Mouse (Mus musculus) gastrocnemius, postnatal 36 days (tissue): Measurements from ENCODE around the gene Hist1h4i. TPM values are rescaled to one million over a fixed set of nuclear protein-coding genes. Genes with fewer than 3 reads are reported as not detected.
"Not testable (repeated sequence)": the region's sequence is repeated elsewhere in the genome, so short reads cannot be mapped to it uniquely, and the experiment has no call there.

Experiments
- DNase-seq, 2 experiments: peaks; one replicate each; pipeline ENCODE4 v3.0.0; 2022
- intact Hi-C: fragments of 180-260 bp; cut with DNase I; formaldehyde crosslinking; loops from one replicate; pipeline ENCODE4 v1.15.1; 2025
- long read RNA-seq, 2 experiments: library from polyadenylated mRNA; stranded (forward); transcript quantifications; one replicate each; pipeline ENCODE4 v2.0.0; 2021
- total RNA-seq, 2 experiments: library from RNA; stranded (reverse); gene quantifications; 2 replicates each; pipeline ENCODE4 v1.2.3; 2021

Hist1h4i gene
- 10 to 100 TPM; 28.7 to 30.9 TPM for total RNA-seq
- long read RNA-seq, experiment 1, transcript Hist1h4i-201 (1 exons, 727 nt), result major isoform, 31 of 31 reads
- long read RNA-seq, experiment 1, partial matches to known transcripts, result 0 of 31 reads
- long read RNA-seq, experiment 1, other reads (novel, unspliced or antisense), result 0 of 31 reads
- long read RNA-seq, experiment 2, transcript Hist1h4i-201 (1 exons, 727 nt), result major isoform, 22 of 22 reads
- long read RNA-seq, experiment 2, partial matches to known transcripts, result 0 of 22 reads
- long read RNA-seq, experiment 2, other reads (novel, unspliced or antisense), result 0 of 22 reads

DNA sequence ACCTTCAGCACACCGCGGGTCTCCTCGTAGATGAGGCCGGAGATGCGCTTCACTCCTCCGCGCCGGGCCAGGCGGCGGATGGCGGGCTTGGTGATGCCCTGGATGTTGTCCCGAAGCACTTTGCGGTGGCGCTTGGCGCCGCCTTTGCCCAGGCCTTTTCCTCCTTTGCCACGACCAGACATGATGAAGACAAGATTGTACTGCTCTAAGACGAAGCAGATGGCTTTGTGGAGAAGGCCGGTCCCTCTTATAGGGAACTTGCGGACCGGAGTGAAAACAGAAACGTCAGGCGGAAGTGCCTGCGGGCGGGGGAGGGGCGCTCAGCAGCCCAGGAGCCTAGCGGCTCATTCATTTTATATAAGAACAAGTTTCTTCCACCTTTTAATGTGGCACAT is at the start of gene Hist1h4i:
Hist1h4i (minus strand) TSS at position 221 of the 395 bp plus-strand sequence.
- intact Hi-C loops, result loop anchor here (10.0 kb wide), 1 partner anchor 1714 kb away; the partner anchor contains the start of genes Hist1h2ab, Hist1h3b and Hist1h4b
- peak; percentile 90 to 91 for DNase-seq

DNA sequence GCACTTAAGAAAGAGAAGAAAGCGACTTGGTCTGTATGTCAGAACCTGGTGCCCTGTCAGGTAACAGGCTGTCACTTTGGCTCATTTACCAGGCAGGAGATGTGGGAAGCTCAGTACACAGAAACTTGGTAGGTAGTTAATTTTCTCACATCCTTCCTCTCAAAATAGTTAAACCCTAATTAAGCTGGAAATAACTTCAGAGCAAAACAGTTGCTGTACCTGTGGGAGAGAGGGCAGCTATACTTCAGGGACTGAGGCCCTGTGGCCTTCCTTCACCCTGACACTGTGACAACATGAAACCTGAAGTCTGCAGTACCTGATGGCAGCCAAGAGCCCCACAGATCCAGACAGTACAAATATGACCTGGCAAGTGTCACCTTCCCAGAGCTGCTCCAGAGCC is 43.0 kb upstream of the Hist1h4i start, which contains the start of gene Vmn1r188:
Vmn1r188 (plus strand) TSS at position 301 of the 400 bp plus-strand sequence.
- intact Hi-C loops, DNase-seq: not testable (repeated sequence)

DNA sequence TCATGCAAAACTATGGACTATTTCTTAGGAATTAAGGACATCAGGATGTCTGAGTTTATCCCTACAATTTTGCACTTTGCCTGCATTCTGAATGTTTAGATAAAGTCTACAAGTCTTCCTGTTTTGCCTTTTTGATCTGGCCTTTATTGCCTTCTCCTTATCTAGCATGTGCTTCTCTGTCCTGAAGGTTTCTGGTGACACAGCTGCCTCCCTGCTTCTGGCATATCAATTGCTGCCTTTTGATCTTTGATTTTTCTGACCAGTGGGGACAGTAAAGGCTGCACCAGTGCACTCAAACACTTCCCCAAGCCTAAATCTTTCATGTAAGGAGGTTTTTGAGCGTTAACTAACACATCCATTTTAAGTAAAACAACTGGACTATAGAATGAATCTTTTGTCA is 22.3 kb upstream of the Hist1h4i start:
- intact Hi-C loops, result no loop called here
- no peak for DNase-seq

DNA sequence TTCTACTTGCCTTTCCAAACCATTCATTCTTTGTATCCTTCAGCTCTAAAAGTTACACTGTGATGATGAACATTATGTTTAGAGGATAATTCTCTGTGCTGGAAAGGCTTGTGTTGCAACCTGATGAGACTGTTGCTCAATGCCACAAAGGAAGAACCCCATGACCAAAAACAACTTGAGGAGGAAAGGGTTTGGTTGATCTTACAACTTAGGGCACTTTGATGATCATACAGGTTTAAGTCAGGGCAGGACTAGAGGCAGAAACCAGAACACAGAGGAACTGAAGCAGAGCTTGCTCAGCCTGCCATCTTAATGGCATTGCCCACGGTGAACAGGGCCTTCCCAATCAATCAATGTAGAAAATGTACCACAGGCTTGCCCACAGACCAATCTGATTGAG is 20.3 kb upstream of the Hist1h4i start:
- intact Hi-C loops, result no loop called here
- no peak for DNase-seq

DNA sequence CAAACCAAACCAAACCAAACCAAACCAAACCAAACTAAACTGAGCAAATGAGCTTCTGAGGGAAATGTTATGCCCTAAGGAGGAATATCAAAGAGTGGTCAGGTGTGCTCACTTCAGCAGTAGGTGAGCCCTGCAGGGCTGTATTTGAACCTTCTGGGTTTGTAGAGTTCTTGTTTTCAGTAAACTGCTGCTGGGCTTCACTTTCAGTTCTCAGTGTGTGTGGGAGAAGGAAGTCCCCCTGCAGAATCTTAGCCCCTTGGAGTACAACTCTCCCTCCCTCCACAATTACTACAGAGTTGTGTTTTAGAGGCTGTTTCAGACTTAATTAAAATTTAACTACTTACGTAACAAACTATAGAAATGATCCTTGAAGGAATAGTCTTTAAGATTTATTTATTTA is 12.6 kb upstream of the Hist1h4i start:
- DNase-seq, result no peak
- intact Hi-C loops, result no loop called here

DNA sequence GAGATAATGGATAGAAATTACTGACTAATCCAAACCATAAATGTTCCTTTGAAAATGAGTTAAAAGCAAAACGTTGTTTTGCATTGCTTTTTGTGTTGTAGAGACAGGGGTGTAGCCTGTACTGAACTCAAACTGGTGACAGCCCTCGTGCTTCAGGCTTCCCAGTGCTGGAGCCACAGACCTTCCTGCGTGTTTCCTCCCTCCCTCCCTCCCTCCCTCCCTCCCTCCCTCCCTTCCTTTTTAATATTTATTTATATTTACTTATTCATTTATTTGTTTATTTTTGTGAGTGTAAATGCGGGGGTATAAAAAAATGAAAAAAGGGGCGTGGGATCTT is 10.3 kb upstream of the Hist1h4i start:
- intact Hi-C loops, result no loop called here
- DNase-seq, result no peak

DNA sequence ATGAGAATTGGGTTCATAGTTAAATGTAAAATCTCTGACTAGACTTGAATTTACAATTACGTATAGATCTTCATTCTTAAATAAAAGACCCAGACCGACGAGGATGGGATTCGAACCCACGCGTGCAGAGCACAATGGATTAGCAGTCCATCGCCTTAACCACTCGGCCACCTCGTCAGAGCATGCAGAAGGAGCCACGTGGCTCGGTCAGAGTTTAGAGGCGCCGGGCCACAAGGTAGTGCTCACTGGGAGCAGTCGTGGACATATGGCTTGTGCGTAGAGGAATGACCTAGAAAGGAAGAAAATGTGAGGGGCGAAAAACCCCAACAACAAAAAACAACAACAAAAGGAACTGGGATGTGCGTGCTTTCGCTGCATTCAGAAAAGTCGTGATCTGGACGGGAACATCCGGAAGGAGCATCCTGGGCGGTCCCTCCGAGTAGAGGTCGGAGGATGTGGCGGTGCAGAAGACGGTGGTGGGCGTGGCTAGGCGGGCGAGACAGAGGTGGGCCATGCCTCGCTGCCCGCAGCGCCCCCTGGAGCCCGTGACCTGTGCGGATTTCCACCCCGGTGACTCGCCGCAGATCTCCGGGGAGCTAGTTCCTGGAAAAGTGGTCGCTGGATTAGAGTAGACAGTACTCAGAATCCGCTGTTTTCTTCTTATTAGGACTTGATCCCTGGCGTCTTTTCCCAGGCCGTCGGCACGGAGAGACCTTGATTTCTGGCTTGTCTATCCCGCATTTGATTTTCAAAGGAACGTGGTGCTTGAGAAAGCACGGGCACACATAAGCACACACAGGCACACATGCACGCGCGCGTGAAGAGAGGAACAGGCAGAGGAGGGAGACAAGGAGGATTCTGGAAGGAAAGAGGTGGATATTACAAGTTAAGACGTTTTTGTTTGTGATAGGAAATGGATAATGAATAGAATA is 9.7 kb upstream of the Hist1h4i start:
- peak; percentile 74 to 79 for DNase-seq
- intact Hi-C loops, result no loop called here

DNA sequence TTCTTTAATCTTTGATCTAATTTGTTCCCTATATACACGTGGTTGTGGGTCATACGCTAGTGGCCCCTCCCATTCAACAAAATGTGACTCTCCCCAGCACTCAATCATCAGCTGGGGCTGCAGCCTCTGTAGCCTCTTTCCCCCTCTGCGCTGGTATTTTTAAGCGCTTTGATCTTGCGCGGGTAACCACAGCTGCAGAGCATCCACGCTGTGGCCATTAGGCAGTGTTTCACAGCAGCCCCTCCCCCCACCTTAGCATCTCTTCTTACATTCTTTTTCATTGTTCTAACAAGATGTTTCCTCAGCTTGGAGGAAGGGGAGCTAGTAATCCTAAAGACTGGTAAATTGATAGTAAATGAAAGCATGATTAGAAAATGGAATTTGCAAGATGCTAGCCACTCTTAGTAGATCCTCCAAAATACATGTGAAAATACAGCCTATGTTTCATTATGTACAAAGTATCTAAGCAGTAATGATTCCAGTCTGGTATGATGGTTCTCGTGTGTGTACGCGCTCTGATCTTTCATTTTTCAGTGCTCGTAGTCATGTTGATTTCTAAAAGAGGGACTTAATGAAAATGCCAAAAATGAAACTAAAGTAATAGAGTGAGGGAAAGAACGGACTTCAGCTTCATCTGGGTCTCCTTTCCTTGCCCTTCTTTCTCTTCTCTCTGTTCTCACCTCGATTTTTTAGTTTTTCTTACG is 8.7 kb upstream of the Hist1h4i start:
- DNase-seq, result no peak
- intact Hi-C loops, result loop anchor here (10.0 kb wide), 1 partner anchor 1705 kb away; the partner anchor contains the start of genes Hist1h2ab, Hist1h3b and Hist1h4b

DNA sequence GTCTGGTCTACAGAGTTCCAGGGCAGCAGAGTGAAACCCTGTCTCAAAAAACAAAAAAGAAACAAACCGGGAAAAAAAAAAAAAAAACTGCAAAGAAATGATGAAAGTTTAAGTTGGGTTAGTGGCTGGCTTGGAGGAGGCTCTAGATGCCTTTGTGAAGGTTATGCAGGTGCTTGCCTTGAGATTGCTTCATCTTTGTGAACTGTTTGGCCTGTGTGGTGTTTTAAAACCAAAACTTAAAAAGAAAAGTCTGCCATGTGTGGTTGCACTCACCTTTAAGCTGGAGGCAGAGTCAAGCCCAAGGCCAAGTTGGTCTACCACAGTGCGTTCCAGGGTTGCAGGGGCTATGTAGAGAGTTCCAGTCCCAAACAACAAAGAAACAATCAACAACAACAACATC is 7.9 kb upstream of the Hist1h4i start:
- DNase-seq, result no peak
- intact Hi-C loops, result loop anchor here (10.0 kb wide), 1 partner anchor 1706 kb away; the partner anchor contains the start of genes Hist1h2ab, Hist1h3b and Hist1h4b

DNA sequence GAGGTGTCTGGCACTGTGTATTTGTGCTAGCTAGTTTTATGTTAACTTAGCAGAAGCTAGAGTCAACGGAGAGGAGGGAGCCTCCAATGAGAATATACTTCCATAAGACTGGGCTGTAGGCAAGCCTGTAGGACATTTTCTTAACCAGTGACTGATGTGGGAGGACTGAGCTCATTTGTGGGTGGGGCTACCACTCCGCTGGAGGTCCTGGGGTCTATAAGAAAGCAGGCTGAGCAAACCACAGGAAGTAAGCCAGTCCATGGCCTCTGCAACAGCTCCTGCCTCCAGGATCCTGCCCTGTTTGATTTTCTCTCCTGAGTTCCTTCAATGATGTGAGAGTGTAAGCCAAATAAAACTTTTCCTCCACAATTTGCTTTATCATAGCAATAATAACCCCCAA is 4.1 kb upstream of the Hist1h4i start:
- DNase-seq, result no peak
- intact Hi-C loops, result loop anchor here (10.0 kb wide), 1 partner anchor 1709 kb away; the partner anchor contains the start of genes Hist1h2ab, Hist1h3b and Hist1h4b

DNA sequence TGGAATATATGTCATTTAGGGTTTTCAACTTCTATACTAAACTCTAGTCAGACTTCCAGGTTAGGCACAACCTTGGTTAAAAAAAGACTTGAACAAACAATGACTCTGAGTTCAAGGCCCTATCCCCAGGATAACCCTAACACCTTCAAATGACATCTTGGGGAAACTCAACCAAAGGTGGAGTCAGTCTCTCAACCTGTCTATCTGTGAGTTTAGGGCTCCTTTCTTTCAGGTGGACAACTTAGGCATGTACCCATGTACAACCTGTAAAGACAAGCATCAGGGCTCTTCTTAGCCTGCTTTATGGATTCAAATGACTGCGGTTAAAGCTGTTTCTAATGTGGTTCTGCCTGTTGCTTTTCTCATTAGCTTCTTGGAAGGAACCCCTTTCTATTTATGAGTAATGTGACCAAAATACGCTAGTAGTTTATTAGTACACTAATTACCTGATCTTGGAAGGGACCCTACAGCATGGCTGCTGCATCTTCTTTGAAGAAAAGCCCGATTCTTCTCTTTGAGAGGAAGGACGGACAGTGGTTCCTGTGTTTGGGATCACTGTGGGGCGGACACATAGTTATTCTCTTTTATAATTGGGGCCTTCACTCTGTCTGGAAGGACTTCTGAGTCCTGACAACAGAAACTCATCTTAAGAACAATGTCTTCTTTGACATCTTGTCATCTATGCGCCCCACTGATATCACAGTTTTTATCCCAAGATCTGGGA is 3.4 kb upstream of the Hist1h4i start:
- intact Hi-C loops, result loop anchor here (10.0 kb wide), 1 partner anchor 1710 kb away; the partner anchor contains the start of genes Hist1h2ab, Hist1h3b and Hist1h4b
- no peak for DNase-seq

DNA sequence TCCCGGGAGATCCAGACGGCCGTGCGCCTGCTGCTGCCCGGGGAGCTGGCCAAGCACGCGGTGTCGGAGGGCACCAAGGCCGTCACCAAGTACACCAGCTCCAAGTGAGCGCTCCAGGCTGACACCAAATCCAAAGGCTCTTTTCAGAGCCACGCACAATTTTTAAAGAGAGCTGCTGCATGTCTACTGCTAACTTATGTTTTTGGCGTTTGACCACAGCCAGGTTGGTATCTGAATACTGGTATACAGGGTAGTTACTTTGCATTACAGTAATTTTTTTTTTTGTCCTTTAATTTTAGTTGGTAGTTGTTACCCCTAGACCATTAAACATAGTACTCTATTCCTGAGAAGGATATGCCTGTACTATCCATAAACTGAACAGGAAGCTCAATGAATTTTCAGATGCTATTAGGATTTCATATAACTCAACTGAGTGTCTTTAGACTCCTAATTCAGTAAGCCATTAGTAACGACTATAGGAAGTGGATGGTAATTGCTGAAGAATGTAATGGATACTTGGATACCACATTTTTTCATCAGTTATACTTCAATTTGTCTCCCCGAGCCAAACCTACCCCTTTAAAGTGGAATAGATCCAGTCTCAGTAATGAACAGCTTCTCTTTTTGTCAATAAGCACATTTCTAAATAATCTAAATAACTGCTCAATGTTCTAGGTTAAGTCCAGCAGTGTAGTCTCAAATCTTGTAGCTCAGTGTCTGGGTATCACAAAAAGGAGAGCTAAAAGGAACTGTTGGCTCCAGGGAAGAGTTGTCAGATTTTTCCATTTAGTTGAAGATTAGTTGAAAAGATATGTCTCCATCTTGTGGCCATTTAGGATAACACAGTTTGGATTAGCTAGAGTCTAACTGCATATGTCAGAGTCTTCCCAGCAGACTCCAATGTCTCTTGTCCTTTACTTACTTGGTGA is 2.6 kb upstream of the Hist1h4i start:
- no peak for DNase-seq
- intact Hi-C loops, result loop anchor here (10.0 kb wide), 1 partner anchor 1711 kb away; the partner anchor contains the start of genes Hist1h2ab, Hist1h3b and Hist1h4b

DNA sequence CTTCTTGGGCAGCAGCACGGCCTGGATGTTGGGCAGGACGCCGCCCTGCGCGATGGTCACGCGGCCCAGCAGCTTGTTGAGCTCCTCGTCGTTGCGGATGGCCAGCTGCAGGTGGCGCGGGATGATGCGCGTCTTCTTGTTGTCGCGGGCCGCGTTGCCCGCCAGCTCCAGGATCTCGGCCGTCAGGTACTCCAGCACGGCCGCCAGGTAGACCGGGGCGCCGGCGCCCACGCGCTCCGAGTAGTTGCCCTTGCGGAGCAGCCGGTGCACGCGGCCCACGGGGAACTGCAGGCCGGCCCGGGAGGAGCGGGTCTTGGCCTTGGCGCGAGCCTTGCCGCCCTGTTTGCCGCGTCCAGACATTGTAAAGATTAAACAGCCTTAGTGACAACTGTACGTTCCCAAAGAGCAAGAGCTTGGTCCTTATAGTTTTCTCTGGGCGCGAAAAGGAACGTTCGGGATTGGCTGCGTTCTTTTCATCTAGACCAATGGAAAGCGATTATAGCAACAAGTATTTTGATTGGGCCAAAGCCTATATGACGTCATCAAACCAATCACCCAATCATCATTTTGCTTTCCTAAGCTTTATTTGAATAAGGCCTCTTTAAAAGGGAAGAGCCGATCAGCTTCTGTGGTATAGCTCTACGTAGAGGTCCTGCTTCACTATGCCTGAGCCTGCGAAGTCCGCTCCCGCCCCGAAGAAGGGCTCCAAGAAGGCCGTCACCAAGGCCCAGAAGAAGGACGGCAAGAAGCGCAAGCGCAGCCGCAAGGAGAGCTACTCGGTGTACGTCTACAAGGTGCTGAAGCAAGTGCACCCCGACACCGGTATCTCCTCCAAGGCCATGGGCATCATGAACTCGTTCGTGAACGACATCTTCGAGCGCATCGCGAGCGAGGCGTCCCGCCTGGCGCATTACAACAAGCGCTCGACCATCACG is 1.7 kb upstream of the Hist1h4i start, which contains the start of the genes Hist1h2ag and Hist1h2bj:
Hist1h2ag (minus strand) TSS at position 377 of the 935 bp plus-strand sequence.
Hist1h2bj (plus strand) TSS at position 647 of the 935 bp plus-strand sequence.
- intact Hi-C loops, result loop anchor here (10.0 kb wide), 1 partner anchor 1712 kb away; the partner anchor contains the start of genes Hist1h2ab, Hist1h3b and Hist1h4b
- peak; percentile 75 to 78 for DNase-seq

DNA sequence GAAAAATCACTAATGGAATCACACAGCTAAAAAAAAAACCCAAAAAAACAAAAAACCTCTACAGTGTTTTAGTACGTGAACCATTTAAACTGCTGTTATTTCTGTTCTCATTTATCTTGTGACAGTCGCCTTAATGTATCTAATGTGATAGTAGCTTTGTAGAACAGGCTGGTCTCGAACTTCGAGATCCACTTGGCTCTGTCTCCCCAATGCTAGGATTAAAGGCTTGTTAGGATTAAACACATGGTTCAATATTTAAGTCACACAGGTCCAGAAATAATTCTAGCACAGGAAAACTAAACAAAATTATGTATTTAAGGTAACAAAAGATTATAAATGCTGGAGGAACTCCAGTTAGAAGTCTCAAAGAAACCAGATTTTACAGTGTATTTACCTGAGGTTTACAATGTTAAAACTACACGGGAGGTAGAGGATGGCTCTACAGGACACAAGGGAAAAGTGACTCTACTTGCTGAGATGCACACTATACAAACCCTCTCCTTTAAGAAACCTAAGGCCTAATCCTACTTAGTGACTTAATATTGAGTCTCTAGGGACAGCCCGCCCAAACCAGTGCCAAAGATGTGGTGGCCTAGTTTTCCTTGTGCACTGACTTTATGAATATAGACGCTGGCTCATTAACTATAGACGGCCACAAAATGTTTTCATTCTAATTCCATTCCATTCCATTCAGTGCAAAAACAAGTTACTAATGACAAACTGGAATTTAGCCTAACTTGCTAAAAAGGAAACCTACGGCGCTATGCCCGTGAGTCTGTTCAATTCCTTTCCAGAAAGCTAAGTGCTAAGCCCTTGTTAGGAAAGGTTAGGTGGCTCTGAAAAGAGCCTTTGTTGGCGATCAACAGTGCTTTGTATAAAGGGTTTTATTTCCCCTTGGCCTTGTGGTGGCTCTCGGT is 747 bp upstream of the Hist1h4i start:
- intact Hi-C loops, result loop anchor here (10.0 kb wide), 1 partner anchor 1713 kb away; the partner anchor contains the start of genes Hist1h2ab, Hist1h3b and Hist1h4b
- no peak for DNase-seq

DNA sequence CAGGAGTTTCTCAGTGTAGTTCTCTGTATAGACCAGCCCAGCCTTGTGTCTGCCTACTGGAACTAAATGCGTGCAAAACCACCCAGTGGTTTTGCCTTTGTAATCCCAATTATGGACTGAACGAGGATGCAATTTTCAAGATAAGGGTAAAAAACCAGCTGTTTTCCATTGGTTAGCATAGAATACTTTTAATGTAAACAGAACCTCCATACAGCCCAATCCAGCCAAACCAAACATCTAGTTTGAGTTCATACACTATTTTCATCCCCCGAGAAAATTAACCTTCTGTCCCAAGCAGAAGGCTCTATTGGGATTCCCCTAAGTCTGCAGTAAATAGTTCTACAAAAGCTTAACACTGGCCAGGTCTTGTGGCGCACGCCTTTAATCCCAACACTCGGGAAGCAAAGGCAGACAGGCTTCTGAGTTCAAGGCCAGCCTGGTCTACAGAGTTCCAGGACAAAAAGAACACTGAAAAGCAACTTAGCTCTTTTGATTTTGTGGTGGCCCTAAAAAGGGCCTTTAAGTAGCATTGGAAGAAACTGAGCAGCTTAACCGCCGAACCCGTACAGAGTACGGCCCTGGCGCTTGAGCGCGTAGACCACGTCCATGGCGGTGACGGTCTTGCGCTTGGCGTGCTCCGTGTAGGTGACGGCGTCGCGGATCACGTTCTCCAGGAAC is 559 bp downstream of the Hist1h4i start:
- DNase-seq, result no peak
- intact Hi-C loops, result loop anchor here (10.0 kb wide), 1 partner anchor 1714 kb away; the partner anchor contains the start of genes Hist1h2ab, Hist1h3b and Hist1h4b
